Mouse (Mus musculus): Measurements from ENCODE around the gene Tatdn3. TPM values are rescaled to one million over a fixed set of nuclear protein-coding genes. Genes with fewer than 3 reads are reported as not detected.
"Not testable (repeated sequence)": the region's sequence is repeated elsewhere in the genome, so short reads cannot be mapped to it uniquely, and the experiment has no call there.

Tatdn3 gene
- total RNA-seq, 2 experiments from 2014 or later = 11.8 to 12.3 TPM

GRCm38 (mm10) chr1:191035649-191036048 is 27.1 kb downstream of the Tatdn3 start:
- no peak for DNase-seq

DNA sequence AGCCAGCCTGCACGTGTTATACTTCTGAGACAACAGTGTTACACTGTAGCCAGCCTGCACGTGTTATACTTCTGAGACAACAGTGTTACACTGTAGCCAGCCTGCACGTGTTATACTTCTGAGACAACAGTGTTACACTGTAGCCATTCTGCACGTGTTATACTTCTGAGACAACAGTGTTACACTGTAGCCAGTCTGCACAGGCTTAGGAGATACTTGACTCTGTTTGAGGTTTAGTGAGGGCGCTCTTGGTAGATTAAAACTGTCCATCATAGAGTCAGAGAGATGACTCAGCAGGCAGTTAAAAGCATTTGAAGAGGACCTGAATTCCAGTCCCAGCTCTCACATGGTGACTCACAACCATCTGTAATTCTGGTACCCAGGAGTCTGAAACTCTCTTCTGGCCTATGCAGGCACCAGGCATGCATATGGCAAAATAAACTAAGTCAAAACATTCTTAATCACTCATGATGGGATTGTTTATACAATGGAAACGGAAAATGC is 31.8 kb downstream of the Tatdn3 start:
- not testable (repeated sequence) for DNase-seq

- no peak for DNase-seq
These were observed 32.5 kb downstream of the Tatdn3 start for GRCm38 (mm10) chr1:191030182-191030581.

- peak; percentile 99 for DNase-seq
These were observed 36.6 kb downstream of the Tatdn3 start, which contains the start of gene Flvcr1 for GRCm38 (mm10) chr1:191026021-191026713. TSS of gene Flvcr1 (minus strand) at chr1:191026158.

GRCm38 (mm10) chr1:191025016-191026012 is 37.4 kb downstream of the Tatdn3 start:
- peak; percentile 57 for DNase-seq

DNA sequence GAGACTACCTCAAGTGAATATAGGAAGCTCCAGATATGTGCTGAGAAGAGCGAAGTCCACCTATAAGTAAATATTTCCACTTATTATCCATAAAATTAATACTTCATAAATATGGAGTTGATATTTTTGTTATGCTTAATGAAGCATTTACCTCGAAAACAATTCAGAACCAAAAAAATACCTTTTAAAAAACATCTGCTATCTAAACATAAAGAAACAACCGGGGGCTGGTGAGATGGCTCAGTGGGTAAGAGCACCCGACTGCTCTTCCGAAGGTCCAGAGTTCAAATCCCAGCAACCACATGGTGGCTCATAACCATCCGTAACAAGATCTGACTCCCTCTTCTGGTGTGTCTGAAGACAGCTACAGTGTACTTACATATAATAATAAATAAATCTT is 38.9 kb downstream of the Tatdn3 start:
- not testable (repeated sequence) for DNase-seq

GRCm38 (mm10) chr1:191023140-191023539 is 39.6 kb downstream of the Tatdn3 start:
- DNase-seq = no peak

DNA sequence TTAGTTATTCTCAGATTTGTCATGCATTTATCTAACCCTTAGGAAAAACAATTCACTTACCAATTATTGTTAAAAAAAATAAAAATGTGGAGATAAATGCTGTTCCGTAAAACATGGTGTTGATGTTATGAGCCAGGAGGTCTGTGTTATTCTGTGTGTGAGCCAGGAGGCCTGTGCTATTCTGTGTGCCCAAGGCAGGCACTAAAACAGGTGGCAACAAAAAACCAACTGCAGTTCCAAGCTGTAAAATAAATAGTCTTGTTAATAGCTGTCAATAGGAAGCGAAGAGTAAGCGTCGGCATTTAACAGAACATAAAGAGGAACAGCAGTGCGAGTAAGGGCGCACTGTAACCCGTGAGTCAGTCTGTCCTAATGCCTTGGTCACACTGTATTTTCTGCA is 41.7 kb downstream of the Tatdn3 start:
- DNase-seq = no peak

DNA sequence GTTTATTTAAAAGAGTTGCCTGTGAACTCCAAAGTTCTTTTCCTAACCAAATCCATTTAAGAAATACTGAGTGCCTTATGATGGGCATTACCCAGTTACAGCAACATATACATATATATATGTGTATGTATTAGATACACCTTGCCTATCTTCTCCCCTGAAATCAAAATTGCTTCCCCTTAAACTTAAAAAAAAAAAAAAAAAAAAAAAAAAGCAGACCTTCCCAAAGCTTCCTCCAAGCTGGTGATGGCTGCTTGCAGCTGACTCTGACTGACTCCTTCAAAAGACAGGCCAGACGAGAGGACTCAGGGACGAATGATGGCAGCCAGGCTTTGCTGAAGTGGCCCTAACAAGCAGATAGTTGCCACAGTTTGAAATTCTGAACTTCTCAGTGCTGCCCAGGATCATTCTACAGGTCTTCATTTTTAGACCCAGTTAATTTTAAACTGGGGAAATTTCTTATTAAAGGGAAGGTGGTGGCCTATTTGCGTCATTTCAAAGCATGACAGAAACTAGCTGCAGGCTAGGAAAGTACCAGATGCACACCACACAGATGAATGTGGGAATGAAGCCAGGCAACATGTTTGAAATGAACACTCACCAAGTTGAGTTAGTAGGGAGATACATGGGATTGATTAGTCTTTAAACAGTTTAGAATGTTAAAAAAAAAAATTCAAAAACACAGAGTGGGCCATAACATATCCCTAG is 42.4 kb downstream of the Tatdn3 start:
- DNase-seq = no peak

- no peak for DNase-seq
These were observed 42.9 kb downstream of the Tatdn3 start for GRCm38 (mm10) chr1:191019803-191020202.

GRCm38 (mm10) chr1:191014271-191014670 is 48.5 kb downstream of the Tatdn3 start:
- no peak for DNase-seq

- no peak for DNase-seq
These were observed 54.0 kb downstream of the Tatdn3 start for GRCm38 (mm10) chr1:191008707-191009106.

DNA sequence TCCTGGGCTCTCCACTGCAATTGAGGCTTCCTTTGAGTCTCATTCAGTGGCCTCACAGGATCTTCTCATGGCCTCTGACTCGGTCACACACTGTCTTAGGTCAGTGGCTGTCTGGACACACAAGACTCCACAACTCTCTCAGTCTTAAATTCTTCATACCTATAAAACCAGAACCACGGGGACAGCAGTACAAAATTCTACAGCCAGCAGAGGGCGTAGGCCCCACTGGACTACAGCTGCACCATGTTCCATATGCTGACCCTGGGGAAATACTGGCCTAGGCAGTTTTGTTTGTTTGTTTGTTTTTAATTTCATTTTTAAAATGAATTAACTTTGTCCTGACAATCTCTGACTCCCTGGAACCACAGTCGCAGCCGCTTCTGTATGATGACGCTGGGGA is 60.5 kb downstream of the Tatdn3 start:
- no peak for DNase-seq

DNA sequence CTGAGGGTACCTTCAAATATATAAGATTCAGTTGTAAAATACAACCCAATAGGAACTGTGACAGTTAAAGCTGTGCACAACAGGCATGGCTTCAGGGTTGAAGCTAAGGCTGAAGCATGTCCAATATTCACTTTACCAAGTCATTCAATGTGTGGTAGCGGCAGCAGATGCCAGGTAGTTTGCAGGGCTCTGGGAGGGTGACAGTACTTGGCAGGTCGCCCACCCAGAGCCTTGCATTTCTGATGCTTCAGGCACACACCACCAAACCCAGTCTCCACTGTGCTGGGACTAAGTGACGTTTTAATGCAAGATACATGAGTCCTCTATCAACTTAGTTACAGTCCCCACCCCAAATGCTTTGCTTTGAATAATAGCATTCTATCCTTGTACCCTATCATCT is 62.0 kb downstream of the Tatdn3 start:
- no peak for DNase-seq

DNA sequence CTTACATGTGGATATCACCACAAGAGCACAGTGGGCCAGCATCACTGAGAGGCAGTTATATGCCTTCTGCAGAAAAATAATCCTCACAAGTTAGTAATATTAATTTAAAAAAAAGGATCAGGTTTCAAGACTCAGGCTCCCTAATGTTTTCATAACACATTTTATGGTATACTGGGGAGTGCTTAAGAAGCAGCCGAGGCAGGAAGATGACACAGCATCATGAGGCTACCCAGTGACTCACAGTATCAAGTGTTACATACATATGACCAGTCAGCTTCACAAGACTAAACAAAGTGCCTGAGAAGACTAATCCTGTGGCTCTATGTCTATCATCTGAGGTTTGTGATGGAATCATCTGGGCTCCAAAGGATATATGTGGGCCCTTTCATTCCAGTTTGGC is 64.7 kb downstream of the Tatdn3 start:
- no peak for DNase-seq

- DNase-seq = no peak
These were observed 66.3 kb downstream of the Tatdn3 start for GRCm38 (mm10) chr1:190996346-190996877.

Other genes with a start within 250 kb of the Tatdn3 start
- gene Rps6kc1, start 151.2 kb downstream of the Tatdn3 start, total RNA-seq (2021) = 10 to 100 TPM; 11.2 to 14.8 TPM
- gene Angel2, start 137.8 kb downstream of the Tatdn3 start, total RNA-seq (2021) = 10 to 100 TPM; 20.7 to 24.6 TPM
- gene Vash2, start 83.6 kb downstream of the Tatdn3 start, total RNA-seq (2021) = 1 to 10 TPM in 1 of 2 experiments, under 1 TPM in 1; 0.59 to 1.7 TPM
- gene Flvcr1, start 36.8 kb downstream of the Tatdn3 start, total RNA-seq (2021) = 10 to 100 TPM; 16.4 to 22.3 TPM
- not detected for gene Spata45, start 26.3 kb downstream of the Tatdn3 start, total RNA-seq (2021)
- under 1 TPM; 0.26 to 0.56 TPM for gene Nsl1, start 80 bp upstream of the Tatdn3 start, total RNA-seq (2021)
- gene Batf3, start 34.9 kb upstream of the Tatdn3 start, total RNA-seq (2021) = under 1 TPM in 1 of 2 experiments, not detected in 1; 0.43 TPM
- not detected for gene Fam71a, start 101.9 kb upstream of the Tatdn3 start, total RNA-seq (2021)
- gene Atf3, start 155.1 kb upstream of the Tatdn3 start, total RNA-seq (2021) = 10 to 100 TPM in 1 of 2 experiments, 1 to 10 TPM in 1; 7.0 to 12.6 TPM

Measured in gastrocnemius, postnatal 25 days (tissue).